Mouse (Mus musculus): ENCODE measurements around the gene Maf.

GRCm38 (mm10) chr8:115742646-115743045 lies 35.1 kb upstream of the Maf start:
- no peak for TF ChIP-seq CTCF (conservative IDR thresholded peaks at IDR 0.05; ENCODE audit: insufficient read depth, insufficient read length, low read depth, low read length)
- TF ChIP-seq POLR2A (IDR thresholded peaks at IDR 0.05; ENCODE audit: low read depth, low read length): no peak
